Mouse (Mus musculus) thymus, adult 2 months (tissue): ENCODE results near the gene Stx1b. TPM values are rescaled to one million over a fixed set of nuclear protein-coding genes. Genes with fewer than 3 reads are reported as not detected.

Experiments used
- DNase-seq: peaks from one replicate; pipeline ENCODE4 v3.0.0; 2021
- H3K27ac ChIP-seq: fragments of 200-500 bp; 2 replicates; pipeline ENCODE4 v1.5.1; 2012; ENCODE audit warnings: low read length, control low read depth; ENCODE audit not compliant: control insufficient read depth, insufficient read depth
- H3K27me3 ChIP-seq: fragments of 200-500 bp; 2 replicates; pipeline ENCODE4 v1.6.1; 2012; ENCODE audit warnings: mild to moderate bottlenecking, low read length, moderate library complexity, mixed read lengths; ENCODE audit not compliant: control insufficient read depth, insufficient read depth
- H3K36me3 ChIP-seq: fragments of 200-500 bp; 2 replicates; pipeline ENCODE4 v1.6.1; 2012; ENCODE audit warnings: mild to moderate bottlenecking, low read length, moderate library complexity; ENCODE audit not compliant: control insufficient read depth, insufficient read depth
- H3K4me1 ChIP-seq: fragments of 200-500 bp; replicated peaks from 2 replicates; pipeline ENCODE4 v1.6.1; 2012; ENCODE audit warnings: low read length; ENCODE audit not compliant: control insufficient read depth, insufficient read depth
- H3K4me3 ChIP-seq: fragments of 200-500 bp; 2 replicates; pipeline ENCODE4 v1.5.1; 2012; ENCODE audit warnings: mild to moderate bottlenecking, low read length, control low read depth, moderate library complexity; ENCODE audit not compliant: control insufficient read depth, insufficient read depth
- CTCF ChIP-seq: fragments of 200-500 bp; IDR thresholded peaks from 2 replicates; pipeline ENCODE4 v1.5.1; 2012; ENCODE audit warnings: mild to moderate bottlenecking, control low read depth, low read length, moderate library complexity, borderline replicate concordance; ENCODE audit not compliant: control insufficient read depth, poor library complexity, insufficient read depth; ENCODE audit errors: extremely low read depth
- POLR2A ChIP-seq: fragments of 200-500 bp; IDR thresholded peaks from 2 replicates; pipeline ENCODE4 v1.6.1; 2012; ENCODE audit warnings: mild to moderate bottlenecking, low read length, control low read depth, moderate library complexity; ENCODE audit not compliant: control insufficient read depth, poor library complexity, insufficient read depth; ENCODE audit errors: extremely low read depth
- WGBS: fragments of 180-500 bp; shearing (Covaris S2); methylation state at CpG from one replicate; pipeline ENCODE4 v1.1.7; 2018; 5-methylcytosine and 5-hydroxymethylcytosine counted together
- polyA plus RNA-seq: library from polyadenylated mRNA; depleted of rRNA; stranded (reverse); fragments of >200 nt; gene quantifications from 2 replicates; pipeline ENCODE4 v1.2.3, GENCODE M21; 2012

Gene Stx1b
- polyA plus RNA-seq, 1 experiment: 4.2 TPM

DNA sequence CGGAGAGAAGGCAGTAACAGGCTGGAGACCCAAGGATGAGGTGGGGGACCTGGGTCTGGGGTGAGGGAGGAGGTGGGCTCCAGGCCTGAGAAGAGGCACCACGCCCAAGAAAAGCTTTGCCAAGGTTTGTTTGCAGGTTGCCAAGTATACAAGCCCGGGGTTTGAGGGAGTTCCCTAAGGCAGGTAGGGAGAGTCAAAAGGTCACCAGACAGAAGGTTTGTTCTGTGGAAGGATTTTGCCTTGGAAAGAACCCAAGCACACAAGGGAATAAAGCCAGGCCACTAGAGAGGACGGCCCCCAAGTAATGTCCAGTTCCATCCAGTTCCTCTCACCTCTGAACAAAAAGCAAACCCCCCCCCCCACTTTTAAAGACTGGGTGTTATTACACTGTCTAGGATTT lies 13.1 kb downstream of the Stx1b start:
- no peak overlapping the region for H3K4me3 ChIP-seq
- no peak overlapping the region for H3K27ac ChIP-seq
- H3K27me3 ChIP-seq: no peaks in the 10 kb centered on the region
- 94% methylated on average over 4 of the region's 4 CpGs for WGBS
- peaks cover 12% of the 10 kb centered on the region for H3K4me1 ChIP-seq
- H3K36me3 ChIP-seq: no peaks in the 10 kb centered on the region
- TF ChIP-seq CTCF (no peak), POLR2A (no peak)
- no peak for DNase-seq

DNA sequence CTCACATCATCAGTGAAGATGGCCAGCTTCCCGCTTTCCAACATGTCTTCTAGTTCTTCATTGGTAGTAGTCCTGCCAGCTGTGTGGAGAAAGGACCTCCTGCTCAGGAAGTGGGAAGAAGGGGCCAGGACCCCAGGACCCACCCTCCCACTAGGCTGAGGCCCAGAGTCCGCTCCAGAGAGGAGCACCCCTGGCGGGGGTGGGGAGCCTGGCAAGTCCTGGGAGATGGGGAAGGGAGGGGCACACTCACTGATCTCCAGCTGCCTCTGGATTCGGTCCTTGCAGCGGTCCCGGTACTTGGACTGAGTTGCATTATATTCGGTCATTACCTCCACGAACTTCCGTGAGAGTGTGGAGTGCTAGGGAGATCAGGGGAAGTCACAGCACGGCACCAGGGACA lies 13.7 kb downstream of the Stx1b start:
- peaks cover 6% of the 10 kb centered on the region for H3K4me1 ChIP-seq
- TF ChIP-seq POLR2A: no peak
- TF ChIP-seq CTCF: no peak
- H3K36me3 ChIP-seq: no peaks in the 10 kb centered on the region
- DNase-seq: no peak
- H3K27me3 ChIP-seq: no peaks in the 10 kb centered on the region
- H3K4me3 ChIP-seq: no peak overlapping the region
- H3K27ac ChIP-seq: no peak overlapping the region
- WGBS: 95% methylated on average over 10 of the region's 10 CpGs

DNA sequence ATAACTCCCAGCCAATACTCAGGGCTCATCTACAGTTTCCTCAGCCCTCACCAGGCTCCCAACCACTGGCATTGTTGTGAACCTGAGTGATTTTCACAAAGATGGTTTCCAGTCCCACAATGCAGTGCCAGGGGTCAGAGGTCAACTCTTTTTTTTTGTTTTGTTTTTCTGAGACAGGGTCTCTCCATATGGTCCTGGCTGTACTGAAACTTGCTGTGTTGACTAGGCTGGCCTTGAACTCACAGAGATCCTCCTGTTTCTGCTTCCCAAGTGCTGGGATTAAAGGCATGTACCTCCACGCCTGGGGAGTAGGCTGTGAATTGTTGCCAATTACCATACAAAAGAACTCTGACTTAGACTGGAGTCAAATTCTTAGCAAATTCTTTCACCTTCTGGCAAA lies 14.5 kb downstream of the Stx1b start:
- H3K36me3 ChIP-seq: no peaks in the 10 kb centered on the region
- TF ChIP-seq POLR2A (no peak), CTCF (no peak)
- no peak overlapping the region for H3K4me3 ChIP-seq
- no peak overlapping the region for H3K27ac ChIP-seq
- 91% methylated on average over 1 of the region's 1 CpGs for WGBS
- H3K27me3 ChIP-seq: no peaks in the 10 kb centered on the region
- no peak for DNase-seq
- peaks cover 5% of the 10 kb centered on the region for H3K4me1 ChIP-seq

DNA sequence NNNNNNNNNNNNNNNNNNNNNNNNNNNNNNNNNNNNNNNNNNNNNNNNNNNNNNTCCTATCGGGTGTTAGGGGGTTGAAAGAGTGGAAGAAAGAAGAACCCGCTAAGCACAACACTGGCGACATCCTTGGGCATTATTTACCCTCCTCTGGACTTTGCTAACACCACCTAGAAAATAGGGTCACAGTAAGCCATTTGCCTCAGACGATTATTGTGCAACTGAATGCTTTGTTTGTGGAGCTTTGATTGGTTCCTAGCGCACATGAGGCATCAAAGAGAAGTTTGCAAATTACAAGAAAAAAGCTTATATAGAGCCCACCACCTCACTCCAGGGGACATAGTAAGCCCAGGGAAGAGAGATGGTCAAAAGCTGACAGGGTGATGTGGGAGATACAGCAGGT lies 15.5 kb downstream of the Stx1b start:
- DNase-seq: no peak
- TF ChIP-seq CTCF: no peak
- H3K4me1 ChIP-seq: peaks cover 5% of the 10 kb centered on the region
- no peak overlapping the region for H3K4me3 ChIP-seq
- H3K36me3 ChIP-seq: no peaks in the 10 kb centered on the region
- WGBS: 71% methylated on average over 5 of the region's 5 CpGs
- no peak overlapping the region for H3K27ac ChIP-seq
- no peaks in the 10 kb centered on the region for H3K27me3 ChIP-seq

DNA sequence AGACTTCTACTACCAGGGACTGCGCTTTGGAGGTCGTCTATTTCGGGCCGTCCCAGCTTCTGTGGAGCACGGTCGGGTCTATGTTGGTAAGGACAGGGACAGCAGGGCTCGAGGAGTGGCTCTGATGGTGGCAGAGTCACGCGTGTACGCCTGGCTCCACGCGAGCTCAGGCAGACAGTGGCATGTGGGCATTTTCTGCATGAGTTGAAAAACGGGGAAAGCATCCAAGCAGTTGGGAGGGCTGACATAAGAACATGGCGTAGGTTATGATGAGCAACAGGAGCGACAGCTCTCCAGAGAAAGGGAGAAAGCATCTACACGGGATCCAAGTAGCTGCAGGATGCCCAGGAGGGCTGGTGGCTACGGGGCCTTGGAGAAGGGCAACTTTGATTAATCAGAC lies 22.0 kb downstream of the Stx1b start:
- H3K36me3 ChIP-seq: peaks cover 18% of the 10 kb centered on the region
- H3K4me3 ChIP-seq: no peak overlapping the region
- WGBS: 97% methylated on average over 17 of the region's 17 CpGs
- no peak overlapping the region for H3K27ac ChIP-seq
- no peak for TF ChIP-seq CTCF
- no peak for DNase-seq
- H3K27me3 ChIP-seq: no peaks in the 10 kb centered on the region
- peaks cover under 1% of the 10 kb centered on the region; the same call in 1 of the 2 replicates for H3K4me1 ChIP-seq

DNA sequence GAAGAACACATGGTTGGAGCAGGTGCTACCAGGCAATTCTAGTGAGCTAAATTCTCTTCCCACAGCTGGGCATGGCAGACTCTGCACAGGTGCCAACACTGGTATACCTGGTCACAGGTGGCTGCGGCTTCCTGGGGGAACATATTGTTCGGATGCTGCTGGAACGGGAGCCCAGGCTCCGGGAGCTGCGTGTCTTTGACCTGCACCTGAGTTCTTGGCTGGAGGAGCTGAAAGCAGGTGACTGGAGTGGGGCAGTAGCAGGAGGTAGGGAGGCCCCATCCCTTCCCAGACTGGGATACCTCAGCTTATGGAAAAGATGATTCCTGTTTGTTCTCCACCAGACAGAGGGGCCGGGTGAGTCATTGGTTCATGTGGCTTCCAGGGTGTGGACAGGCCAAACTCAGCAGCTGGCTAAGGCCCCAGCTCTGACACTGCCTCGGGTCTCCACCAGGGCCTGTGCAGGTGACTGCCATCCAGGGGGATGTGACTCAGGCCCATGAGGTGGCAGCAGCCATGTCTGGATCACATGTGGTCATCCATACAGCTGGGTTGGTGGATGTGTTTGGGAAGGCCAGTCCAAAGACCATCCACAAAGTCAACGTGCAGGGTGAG lies 23.2 kb downstream of the Stx1b start:
- no peak for DNase-seq
- H3K4me3 ChIP-seq: no peak overlapping the region
- H3K4me1 ChIP-seq: no peaks in the 10 kb centered on the region
- 87% methylated on average over 8 of the region's 8 CpGs for WGBS
- H3K27me3 ChIP-seq: no peaks in the 10 kb centered on the region
- H3K36me3 ChIP-seq: peaks cover 30% of the 10 kb centered on the region
- TF ChIP-seq POLR2A (no peak), CTCF (no peak)
- no peak overlapping the region for H3K27ac ChIP-seq

DNA sequence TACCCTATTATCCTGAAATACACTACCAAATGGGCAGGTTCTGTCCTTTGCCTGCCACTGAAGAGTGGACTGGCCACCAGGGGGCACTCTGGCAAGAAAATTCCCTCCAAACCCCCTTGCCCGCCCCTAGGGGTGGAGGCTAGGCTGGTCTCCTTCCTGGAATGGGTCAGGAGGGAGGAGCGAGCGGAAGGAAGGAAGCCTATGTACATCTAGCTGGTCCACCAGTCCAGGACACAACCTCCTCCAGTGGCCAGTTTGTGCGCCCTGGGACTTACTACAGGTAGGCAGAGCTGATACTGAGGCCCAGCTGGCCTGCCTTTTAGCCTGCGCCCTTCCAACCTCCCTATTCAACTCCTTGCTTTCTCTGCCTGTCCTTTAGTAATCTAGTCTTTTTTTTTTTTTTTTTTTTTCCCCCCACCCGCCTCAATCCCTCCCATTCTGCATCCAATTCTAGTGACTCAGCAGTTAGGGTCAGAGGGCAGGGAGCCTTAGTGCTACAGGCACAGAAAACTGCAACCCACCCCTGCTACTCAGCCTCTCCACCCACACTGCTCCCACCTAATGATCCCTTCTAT lies 23.8 kb downstream of the Stx1b start, which contains the start of gene Hsd3b7:
Hsd3b7 (plus strand) TSS at position 170 of the 575 bp plus-strand sequence.
- H3K27me3 ChIP-seq: no peaks in the 10 kb centered on the region
- TF ChIP-seq CTCF (peak; percentile 96), POLR2A (no peak)
- no peak within 1 kb of the TSS for H3K4me3 ChIP-seq
- H3K4me1 ChIP-seq: no peaks in the 10 kb centered on the region
- DNase-seq: peak; percentile 76
- peaks cover 36% of the 10 kb centered on the region for H3K36me3 ChIP-seq
- H3K27ac ChIP-seq: no peak within 1 kb of the TSS
- 49% methylated on average over 6 of the region's 6 CpGs for WGBS
